Mouse (Mus musculus): ENCODE data around the gene C1ql4. TPM values are rescaled to one million over a fixed set of nuclear protein-coding genes. Genes with fewer than 3 reads are reported as not detected.
"Not testable (repeated sequence)": the region's sequence is repeated elsewhere in the genome, so short reads cannot be mapped to it uniquely, and the experiment has no call there.

Gene C1ql4
- total RNA-seq, 4 experiments from 2014 or later: not detected

- DNase-seq (ENCODE audit: low spot score in 2 of 2): no peak
These were observed 10.9 kb upstream of the C1ql4 start for GRCm38 (mm10) chr15:99098493-99098861.

GRCm38 (mm10) chr15:99097840-99098492, 10.3 kb upstream of the C1ql4 start:
- DNase-seq (ENCODE audit: low spot score in 2 of 2): no peak

DNA sequence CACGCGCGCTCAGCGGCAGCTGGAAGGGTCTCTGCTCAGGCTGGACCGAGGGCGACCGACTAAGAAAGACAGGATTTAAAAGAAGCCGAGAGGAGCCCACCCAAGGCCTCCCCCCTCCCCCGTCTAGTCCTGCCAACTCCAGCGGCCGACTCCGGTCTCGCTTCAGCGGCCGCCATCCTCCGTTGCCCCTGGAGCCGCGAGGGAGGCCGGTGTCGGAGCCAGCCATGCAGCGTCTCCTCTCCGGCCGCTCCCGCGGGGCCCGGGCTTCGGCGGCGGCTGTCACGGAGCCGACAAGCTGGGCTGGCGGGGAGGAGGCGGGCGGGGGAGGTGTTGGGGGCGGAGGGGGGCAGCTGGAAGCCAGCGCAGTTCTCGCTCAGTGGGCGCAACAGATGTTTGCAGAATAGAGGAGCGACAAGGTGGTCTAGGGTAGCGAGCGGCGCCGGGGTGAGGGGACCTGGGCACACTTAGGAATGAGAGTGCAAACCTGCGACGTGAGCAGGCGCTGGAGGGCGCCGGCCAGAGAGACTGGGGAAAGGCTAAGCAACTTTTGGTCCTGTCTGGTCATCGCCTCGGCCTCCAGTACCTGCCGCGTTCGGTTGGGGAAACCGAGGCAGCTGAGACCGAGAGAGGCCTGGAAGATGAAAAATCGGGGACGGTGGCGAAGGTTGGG, 9.3 kb upstream of the C1ql4 start:
- DNase-seq (ENCODE audit: low spot score in 2 of 2): no peak

DNA sequence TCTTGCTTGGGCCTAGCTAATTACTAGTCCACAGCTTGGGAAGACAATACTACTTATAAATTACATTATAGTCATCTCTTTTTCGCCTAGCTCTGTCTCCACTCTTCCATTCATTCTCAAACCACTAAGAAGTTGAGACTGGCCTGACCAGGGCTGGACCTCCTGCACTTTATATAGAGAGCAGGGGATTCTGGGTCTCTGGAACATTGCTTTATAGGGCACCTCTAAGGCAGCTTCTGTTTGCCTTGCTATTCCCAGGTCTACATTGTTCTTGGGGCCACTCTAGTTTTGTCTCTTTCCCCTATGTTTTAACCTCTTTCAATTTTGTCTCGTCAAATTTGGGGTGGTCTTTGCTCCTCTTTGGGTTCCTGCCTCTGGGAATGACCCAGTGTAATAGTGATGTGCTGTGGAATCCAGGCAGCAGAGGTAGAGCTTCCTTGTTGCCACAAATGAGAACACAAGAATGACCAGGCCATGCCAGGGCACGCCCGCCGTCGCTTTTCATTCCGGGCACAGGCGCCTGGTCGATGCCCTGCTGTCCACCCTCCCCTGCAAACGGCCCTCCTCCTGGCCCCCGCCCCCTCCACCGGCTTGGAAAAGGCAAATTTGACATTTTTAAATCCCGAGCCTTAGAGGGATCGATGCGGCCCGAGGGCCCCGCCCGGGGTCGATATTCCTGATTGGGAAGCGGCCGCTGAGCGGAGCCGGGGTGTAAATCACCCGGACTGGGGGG, 8.6 kb upstream of the C1ql4 start:
- DNase-seq (ENCODE audit: low spot score in 2 of 2): no peak

- DNase-seq (ENCODE audit: low spot score in 2 of 2): no peak
These were observed 7.7 kb upstream of the C1ql4 start for GRCm38 (mm10) chr15:99095356-99095755.

GRCm38 (mm10) chr15:99094631-99095270, 7.1 kb upstream of the C1ql4 start:
- no peak for DNase-seq (ENCODE audit: low spot score in 2 of 2)

GRCm38 (mm10) chr15:99093291-99094258, 6.0 kb upstream of the C1ql4 start:
- DNase-seq (ENCODE audit: low spot score in 2 of 2): no peak

DNA sequence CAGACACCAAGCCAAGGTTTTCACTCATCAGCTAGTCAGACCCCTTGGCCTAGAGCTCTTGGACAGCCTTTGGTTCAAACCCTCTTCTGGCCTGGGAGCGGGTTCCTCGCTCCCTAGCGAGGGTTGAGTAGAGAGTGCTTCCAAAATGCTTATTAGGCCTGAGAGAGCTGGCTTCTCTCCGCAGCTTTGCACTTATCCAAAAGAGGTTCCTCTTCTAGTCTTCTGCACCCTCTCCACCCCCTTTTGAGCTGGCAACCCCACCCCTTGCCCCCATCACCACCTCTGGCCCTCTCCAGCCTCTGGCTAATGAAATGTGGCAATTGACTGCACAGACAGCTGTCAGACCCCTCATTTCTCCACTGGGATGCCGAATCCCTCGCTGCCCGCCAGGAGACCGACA, 5.3 kb upstream of the C1ql4 start, which contains the start of gene Dnajc22:
Gene Dnajc22, plus strand, starts transcription at position 301 of the 400 bp plus-strand sequence.
- DNase-seq (ENCODE audit: low spot score in 2 of 2): no peak

DNA sequence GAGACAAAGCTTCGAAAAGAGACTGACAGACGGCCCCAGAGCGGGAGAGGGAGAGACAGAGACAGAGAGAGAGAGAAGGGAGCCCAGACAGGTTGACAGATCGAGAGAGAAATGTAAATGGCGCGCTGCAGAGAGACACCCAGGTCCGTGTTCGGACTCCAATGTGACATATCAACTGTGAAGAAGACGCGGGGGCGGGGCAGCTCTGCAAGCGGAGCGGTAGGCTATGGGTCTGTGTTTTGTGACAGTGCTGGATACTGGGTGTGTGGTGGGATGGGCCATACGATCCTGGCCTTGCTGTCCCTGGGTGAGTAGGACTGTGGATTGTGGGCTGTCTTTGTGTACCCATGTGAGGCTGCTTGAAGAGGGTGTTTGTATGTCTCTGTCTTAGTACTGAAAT, 1.5 kb upstream of the C1ql4 start:
- DNase-seq (ENCODE audit: low spot score in 2 of 2): no peak

DNA sequence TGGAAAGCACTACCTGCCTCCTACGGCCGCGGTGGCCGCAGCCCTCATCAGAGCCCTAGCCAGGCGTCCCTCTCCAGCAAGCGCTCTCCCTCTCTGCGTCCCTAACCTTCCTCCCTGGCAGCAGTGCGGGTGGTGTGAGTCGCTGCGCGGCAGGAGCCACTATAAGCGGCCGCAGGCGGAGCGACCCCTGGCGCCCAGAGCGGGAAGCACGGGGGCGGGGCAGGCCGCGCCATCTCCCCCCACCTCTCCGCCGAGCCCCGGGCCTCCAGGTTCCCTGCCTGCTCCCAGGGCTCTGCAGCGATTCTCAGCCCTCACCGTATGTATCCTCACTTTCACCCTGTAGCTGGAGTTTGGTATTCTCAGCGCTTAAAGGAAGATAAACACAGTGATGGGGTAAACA, 675 bp upstream of the C1ql4 start:
- no peak for DNase-seq (ENCODE audit: low spot score in 2 of 2)

- no peak for DNase-seq (ENCODE audit: low spot score in 2 of 2)
These were observed 1.6 kb downstream of the C1ql4 start for GRCm38 (mm10) chr15:99085997-99086396.

GRCm38 (mm10) chr15:99084618-99085017, 3.0 kb downstream of the C1ql4 start:
- no peak for DNase-seq (ENCODE audit: low spot score in 2 of 2)

DNA sequence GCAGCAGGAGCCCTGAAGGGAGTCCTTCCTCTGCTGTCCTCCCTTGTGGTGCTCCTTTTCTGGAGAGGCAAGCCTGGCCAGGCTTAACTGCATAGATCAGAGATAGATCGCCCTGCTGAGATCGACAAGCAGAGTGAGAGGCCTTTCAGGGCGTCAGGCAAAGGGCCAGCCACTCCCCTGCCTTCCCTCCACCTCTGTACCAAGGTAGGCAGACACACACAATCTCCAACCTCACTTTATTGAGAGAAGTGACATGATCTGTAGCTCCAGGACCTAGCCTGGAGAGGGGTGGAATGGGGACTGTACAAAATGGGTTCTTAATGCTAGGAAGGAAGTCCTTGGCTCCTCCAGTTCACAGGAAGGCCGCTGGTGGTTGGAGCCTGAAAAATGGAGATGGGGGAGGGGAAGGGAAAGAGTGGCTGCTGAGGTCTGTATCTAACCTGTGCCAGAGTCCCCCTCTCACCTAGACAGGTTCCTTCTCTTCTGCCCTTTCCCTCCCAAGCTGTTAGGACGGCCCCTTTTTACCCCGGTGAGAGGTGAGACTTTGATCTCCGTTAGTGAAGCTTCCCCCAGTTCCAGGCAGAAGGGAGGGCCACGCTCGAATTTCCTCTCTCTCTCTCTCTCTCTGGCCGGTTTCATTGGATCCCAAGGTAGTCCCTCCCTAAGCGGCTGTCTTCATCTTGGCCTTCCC, 3.6 kb downstream of the C1ql4 start:
- DNase-seq (ENCODE audit: low spot score in 2 of 2): no peak

DNA sequence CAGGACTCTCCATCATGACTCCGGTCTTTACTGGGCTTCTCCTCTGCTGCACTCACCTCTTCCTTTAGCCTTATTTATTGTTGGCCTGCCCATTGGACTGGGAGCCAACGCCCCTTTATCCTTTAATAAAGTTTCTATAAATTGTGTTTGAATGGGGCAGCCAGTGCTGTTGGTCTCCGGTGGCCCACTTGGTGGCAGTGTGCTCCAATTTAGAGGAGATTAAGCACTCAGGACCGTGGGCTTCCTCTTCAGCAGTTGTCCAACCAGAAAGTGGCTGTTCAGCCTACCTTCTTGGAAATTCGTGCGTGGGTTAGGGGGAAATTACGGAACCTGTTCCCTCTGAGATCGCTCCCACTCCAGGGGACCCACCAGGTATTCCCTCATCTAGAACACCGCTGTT, 4.4 kb downstream of the C1ql4 start:
- DNase-seq (ENCODE audit: low spot score in 2 of 2): no peak

GRCm38 (mm10) chr15:99082840-99083239, 4.8 kb downstream of the C1ql4 start:
- no peak for DNase-seq (ENCODE audit: low spot score in 2 of 2)

DNA sequence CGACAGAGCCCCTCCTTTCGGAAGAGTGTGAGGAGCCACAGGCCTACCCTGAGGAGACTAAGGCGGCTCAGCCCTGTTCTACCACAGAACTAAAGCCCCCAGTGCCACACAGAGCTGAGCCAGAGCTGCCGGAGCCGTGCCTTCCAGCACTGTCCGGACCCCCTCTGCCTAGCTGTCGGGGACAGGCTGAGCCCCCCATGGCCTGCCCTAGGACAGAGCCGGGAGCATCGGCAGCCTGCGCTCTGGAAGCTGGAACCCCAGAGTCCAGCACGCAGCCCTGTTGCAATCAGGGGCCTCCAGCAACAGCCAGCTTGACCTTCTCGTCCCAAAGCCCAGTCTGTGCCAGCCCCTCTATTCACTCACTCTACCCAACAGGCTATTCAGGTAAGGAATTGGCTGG, 5.3 kb downstream of the C1ql4 start:
- DNase-seq (ENCODE audit: low spot score in 2 of 2): no peak

GRCm38 (mm10) chr15:99079804-99080203, 7.8 kb downstream of the C1ql4 start:
- no peak for DNase-seq (ENCODE audit: low spot score in 2 of 2)

- no peak for DNase-seq (ENCODE audit: low spot score in 2 of 2)
These were observed 9.3 kb downstream of the C1ql4 start for GRCm38 (mm10) chr15:99078181-99078910.

DNA sequence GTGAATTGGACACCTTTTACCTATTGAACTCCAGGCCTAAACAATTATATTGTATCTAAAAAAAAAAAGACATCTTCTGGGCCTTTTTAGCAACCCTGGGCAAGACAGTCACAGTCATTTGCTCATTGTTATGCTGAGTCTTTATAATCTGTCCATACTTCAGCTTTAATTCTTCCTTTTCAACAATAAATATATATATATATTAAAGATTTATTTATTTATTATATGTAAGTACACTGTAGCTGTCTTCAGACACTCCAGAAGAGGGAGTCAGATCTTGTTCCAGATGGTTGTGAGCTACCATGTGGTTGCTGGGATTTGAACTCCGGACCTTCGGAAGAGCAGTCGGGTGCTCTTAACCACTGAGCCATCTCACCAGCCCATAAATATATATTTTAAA, 11.6 kb downstream of the C1ql4 start:
- DNase-seq (ENCODE audit: low spot score in 2 of 2): not testable (repeated sequence)
